Mouse (Mus musculus) neural tube, embryonic 12.5 days (tissue): ENCODE data around the gene Wwp2. TPM values are rescaled to one million over a fixed set of nuclear protein-coding genes. Genes with fewer than 3 reads are reported as not detected.
"Not testable (repeated sequence)": the region's sequence is repeated elsewhere in the genome, so short reads cannot be mapped to it uniquely, and the experiment has no call there.

ENCODE experiments used
- ATAC-seq: fragments of 200-750 bp; cut with Nextera tagmentation; 2 replicates; pipeline ENCODE4 v1.8.0; 2017; ENCODE audit warnings: low read depth, mild to moderate bottlenecking, moderate TSS enrichment, moderate library complexity; ENCODE audit not compliant: low FRiP score
- H3K27ac ChIP-seq: fragments of 300-500 bp; sonication (generic); 2 replicates; pipeline ENCODE4 v1.5.1; 2016
- H3K27me3 ChIP-seq: fragments of 300-500 bp; sonication (generic); replicated peaks from 2 replicates; pipeline ENCODE4 v1.6.1; 2016; ENCODE audit warnings: mild to moderate bottlenecking
- H3K36me3 ChIP-seq: fragments of 300-500 bp; sonication (generic); 2 replicates; pipeline ENCODE4 v1.6.1; 2016; ENCODE audit warnings: mild to moderate bottlenecking
- H3K4me1 ChIP-seq: fragments of 300-500 bp; sonication (generic); 2 replicates; pipeline ENCODE4 v1.6.1; 2016
- H3K4me2 ChIP-seq: fragments of 300-500 bp; sonication (generic); replicated peaks from 2 replicates; pipeline ENCODE4 v1.6.1; 2016; ENCODE audit warnings: mild to moderate bottlenecking
- H3K4me3 ChIP-seq: fragments of 300-500 bp; sonication (generic); 2 replicates; pipeline ENCODE4 v1.5.1; 2016
- H3K9ac ChIP-seq: fragments of 300-500 bp; sonication (generic); 2 replicates; pipeline ENCODE4 v1.6.1; 2016; ENCODE audit warnings: mild to moderate bottlenecking
- H3K9me3 ChIP-seq: fragments of 300-500 bp; sonication (generic); 2 replicates; pipeline ENCODE4 v1.6.1; 2016; ENCODE audit warnings: mild to moderate bottlenecking
- WGBS: fragments of 180-500 bp; shearing (Covaris S2); methylation state at CpG from one replicate; pipeline ENCODE4 v1.1.7; 2016; 5-methylcytosine and 5-hydroxymethylcytosine counted together
- polyA plus RNA-seq: library from polyadenylated mRNA; unstranded; fragments of >200 nt; fragmentation: Nextera tagmentation; extraction: Ambion mirVana; gene quantifications from 2 replicates; pipeline ENCODE4 v1.2.1, GENCODE M21; 2016

The Wwp2 gene
- polyA plus RNA-seq, 1 experiment from 2014 or later, result 74.2 TPM

DNA sequence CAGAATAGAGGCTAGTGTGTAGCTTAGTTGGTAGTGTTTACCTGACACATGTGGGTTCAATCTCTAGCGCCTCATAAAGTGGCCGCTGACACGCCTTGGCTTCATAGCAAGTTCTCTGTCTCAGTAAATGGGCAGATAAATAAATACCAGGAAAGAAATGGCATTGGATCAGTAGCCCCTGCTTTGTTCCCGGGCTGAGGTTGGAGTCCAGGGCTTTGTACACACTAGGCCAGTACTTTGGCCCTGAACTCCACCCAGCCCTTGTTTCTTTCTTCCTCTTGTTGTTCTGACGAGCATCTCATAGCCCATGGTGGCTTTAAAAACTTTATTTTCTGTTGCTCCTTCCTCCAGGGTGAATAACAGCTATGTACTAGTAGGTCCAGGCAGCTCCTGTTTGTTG, 26.3 kb downstream of the Wwp2 start:
- Histone ChIP-seq H3K4me2 (no peak overlapping the region), H3K9me3 (no peaks in the 10 kb centered on the region), H3K9ac (no peak overlapping the region), H3K4me1 (no peaks in the 10 kb centered on the region), H3K27ac (no peak overlapping the region), H3K36me3 (peaks cover 66% of the 10 kb centered on the region), H3K4me3 (no peak overlapping the region), H3K27me3 (no peaks in the 10 kb centered on the region)
- WGBS, result 92% methylated on average over 5 of the region's 5 CpGs
- no peak for ATAC-seq

DNA sequence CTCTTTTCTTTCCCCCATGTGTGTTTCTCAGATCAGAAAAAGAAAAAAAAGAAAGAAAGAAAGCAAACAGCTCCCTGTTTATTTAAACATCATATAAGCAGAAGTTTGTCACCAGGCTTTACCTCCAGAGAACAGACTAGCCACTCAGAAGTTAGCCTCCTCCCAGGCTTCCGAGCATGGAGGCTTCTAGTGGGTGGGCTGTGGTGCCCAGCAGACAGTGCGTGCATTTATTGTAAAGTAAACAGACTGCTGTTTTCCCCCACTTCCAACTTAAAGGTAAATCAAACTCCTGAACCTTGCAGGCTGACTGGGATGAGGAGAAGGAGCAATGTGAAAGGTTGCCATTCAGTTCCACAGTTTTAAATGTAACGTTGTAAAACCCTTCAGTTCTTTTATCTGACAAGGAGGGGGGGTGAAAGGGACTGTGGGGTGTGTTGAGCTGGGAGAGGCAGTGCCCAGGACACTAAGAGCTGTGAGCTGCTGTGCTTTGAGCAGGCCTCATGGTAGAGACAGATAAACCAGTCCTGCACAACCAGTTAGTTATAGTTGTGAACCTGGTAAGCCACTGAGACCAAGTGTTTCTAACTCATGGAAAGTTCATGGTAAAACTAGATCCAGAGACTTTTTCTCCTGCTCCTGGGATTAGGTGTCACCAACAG, 29.3 kb downstream of the Wwp2 start:
- no peak for ATAC-seq
- no peak overlapping the region for H3K4me3 ChIP-seq
- H3K27ac ChIP-seq, result no peak overlapping the region
- peaks cover 55% of the 10 kb centered on the region for H3K36me3 ChIP-seq
- H3K9me3 ChIP-seq, result no peaks in the 10 kb centered on the region
- H3K4me2 ChIP-seq, result no peak overlapping the region
- WGBS, result 54% methylated on average over 3 of the region's 3 CpGs
- no peaks in the 10 kb centered on the region for H3K27me3 ChIP-seq
- peaks cover 7% of the 10 kb centered on the region; the same call in 1 of the 2 replicates for H3K4me1 ChIP-seq
- no peak overlapping the region for H3K9ac ChIP-seq

DNA sequence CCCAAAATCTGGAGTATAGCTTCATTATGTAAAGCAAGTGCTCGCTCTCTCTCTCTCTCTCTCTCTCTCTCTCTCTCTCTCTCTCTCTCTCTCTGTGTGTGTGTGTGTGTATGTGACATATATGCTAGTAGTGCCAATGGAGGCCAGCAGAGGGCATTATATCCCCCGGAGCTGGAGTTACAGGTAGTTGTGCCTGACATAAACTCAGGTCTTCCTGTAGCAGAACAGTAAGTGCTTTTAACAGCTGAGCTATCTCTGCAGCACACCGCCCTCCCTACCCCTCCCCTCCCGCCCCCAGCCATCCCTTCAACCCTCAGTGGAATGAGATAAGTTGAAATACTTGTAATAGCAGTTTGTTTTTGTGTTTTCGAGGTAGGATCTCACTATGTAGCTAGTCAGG, 30.5 kb downstream of the Wwp2 start:
- H3K9me3 ChIP-seq, result no peaks in the 10 kb centered on the region
- no peak overlapping the region for H3K9ac ChIP-seq
- ATAC-seq, result no peak
- H3K27me3 ChIP-seq, result no peaks in the 10 kb centered on the region
- H3K4me1 ChIP-seq, result peaks cover 9% of the 10 kb centered on the region; the same call in 1 of the 2 replicates
- peaks cover 44% of the 10 kb centered on the region for H3K36me3 ChIP-seq
- WGBS, result 97% methylated on average over 5 of the region's 5 CpGs
- no peak overlapping the region for H3K27ac ChIP-seq
- no peak overlapping the region for H3K4me2 ChIP-seq
- no peak overlapping the region for H3K4me3 ChIP-seq

DNA sequence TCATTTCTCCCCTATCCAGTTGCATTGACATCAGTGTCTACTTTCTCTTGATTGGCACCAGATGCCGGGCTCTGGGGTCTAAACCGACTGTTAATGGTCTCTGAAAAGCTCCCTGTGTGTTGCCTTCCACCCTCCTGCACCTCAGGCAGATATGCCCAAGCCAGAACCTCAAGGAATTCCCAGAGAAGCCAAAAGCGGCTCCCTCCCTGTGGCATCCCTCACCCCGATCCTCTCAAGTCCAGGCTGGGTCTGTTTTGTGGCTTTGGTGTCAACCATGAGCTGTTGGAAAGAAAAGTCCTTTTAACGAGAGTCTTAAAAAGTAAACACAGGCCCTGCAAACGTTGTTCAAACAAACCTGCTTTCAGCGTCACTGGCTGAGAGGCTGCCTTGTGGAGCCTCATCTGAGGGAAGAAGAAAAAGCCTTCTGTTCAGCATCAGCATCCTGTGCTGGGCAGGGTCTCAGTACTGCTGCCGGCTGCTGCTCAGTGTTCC, 32.7 kb downstream of the Wwp2 start:
- Histone ChIP-seq H3K9me3 (no peaks in the 10 kb centered on the region), H3K9ac (no peak overlapping the region), H3K4me1 (peaks cover 16% of the 10 kb centered on the region; the same call in 1 of the 2 replicates), H3K4me3 (no peak overlapping the region), H3K27ac (no peak overlapping the region), H3K36me3 (peaks cover 31% of the 10 kb centered on the region), H3K27me3 (no peaks in the 10 kb centered on the region), H3K4me2 (no peak overlapping the region)
- 58% methylated on average over 8 of the region's 8 CpGs for WGBS
- no peak for ATAC-seq

DNA sequence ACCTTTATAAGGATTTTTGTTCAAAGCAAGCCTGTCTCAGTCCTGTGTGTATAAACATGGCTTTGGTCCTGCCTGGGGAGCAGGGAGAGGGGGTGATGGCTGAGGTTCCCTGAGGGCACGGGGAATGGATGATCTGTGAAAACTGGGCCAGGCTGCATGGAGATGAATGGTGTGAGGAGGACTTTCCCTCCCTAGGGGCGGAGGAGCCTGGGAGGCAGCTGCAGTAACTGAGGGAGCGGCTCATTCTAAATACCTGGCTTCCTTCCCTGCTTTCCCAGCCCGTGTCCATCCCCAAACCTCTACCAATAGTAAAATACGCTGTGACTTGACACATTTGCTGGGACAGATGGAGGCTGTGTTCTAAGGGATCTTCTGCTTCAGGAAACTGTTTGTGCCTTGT, 34.1 kb downstream of the Wwp2 start:
- H3K27me3 ChIP-seq, result no peaks in the 10 kb centered on the region
- 73% methylated on average over 5 of the region's 5 CpGs for WGBS
- no peak overlapping the region for H3K4me2 ChIP-seq
- H3K9me3 ChIP-seq, result no peaks in the 10 kb centered on the region
- no peak overlapping the region for H3K9ac ChIP-seq
- H3K4me1 ChIP-seq, result peaks cover 16% of the 10 kb centered on the region; the same call in 1 of the 2 replicates
- H3K27ac ChIP-seq, result no peak overlapping the region
- no peak for ATAC-seq
- H3K36me3 ChIP-seq, result peaks cover 32% of the 10 kb centered on the region
- H3K4me3 ChIP-seq, result no peak overlapping the region

DNA sequence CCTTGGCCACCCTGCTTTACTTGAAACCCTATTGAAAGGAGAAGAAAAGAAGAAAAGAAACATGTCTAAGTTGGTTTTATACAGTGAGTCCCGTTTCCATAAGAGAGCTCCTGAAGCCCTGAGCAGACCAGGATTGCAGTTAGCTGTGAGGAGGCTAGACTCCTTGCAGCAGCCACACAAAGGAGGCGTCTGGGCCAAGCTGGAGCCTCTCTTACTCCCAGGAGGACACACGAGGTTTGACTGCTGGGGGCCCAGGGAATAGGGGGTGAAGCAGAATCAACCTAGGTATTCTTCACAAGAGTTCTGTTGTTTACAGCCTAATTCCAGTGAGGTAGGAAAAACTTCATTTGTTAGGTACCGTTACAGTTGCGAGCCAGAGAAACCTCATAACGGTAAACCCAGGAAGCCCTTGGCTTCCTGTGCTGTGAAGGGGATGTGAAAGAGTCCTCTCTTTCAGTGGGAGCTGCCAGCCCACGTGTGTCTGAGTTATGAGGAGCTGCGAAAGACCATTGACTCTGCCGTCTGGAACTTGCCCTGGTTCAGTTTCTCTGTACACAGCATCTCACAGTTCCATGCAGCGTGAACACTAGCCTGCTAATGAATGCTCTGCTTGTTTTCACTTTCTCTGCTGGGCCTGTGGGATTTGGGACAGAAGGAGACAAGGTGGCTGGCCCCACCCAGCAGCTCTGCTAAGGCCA, 36.4 kb downstream of the Wwp2 start:
- H3K4me1 ChIP-seq, result peaks cover 16% of the 10 kb centered on the region; the same call in 1 of the 2 replicates
- H3K9ac ChIP-seq, result no peak overlapping the region
- ATAC-seq, result no peak
- H3K36me3 ChIP-seq, result peaks cover 18% of the 10 kb centered on the region; the same call in 1 of the 2 replicates
- no peaks in the 10 kb centered on the region for H3K27me3 ChIP-seq
- WGBS, result 66% methylated on average over 10 of the region's 10 CpGs
- H3K4me3 ChIP-seq, result no peak overlapping the region
- no peak overlapping the region for H3K4me2 ChIP-seq
- no peaks in the 10 kb centered on the region for H3K9me3 ChIP-seq
- H3K27ac ChIP-seq, result no peak overlapping the region

DNA sequence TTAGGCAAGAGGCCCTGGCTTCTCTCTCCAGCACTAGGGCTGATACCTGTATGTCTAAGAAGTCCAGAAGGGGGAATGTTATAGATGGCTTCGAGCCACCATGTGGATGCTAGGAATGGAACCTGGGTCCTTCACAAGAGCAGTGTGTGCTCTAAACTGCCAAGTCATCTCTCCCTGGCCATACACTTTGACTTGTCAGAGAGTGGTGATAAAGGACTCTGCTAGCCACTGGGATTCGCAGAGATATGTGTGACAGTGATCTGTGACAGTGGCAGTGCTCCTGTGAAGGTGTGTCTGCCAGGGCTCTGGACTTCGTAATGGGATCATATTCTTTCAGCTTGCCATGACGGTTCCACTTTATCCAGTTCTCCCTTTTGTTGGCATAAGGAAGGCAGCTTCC, 37.2 kb downstream of the Wwp2 start:
- Histone ChIP-seq H3K27ac (no peak overlapping the region), H3K9ac (no peak overlapping the region), H3K27me3 (no peaks in the 10 kb centered on the region), H3K4me2 (no peak overlapping the region), H3K9me3 (no peaks in the 10 kb centered on the region), H3K4me1 (peaks cover 16% of the 10 kb centered on the region; the same call in 1 of the 2 replicates), H3K36me3 (peaks cover 17% of the 10 kb centered on the region; the same call in 1 of the 2 replicates), H3K4me3 (no peak overlapping the region)
- 93% methylated on average over 4 of the region's 4 CpGs for WGBS
- no peak for ATAC-seq

DNA sequence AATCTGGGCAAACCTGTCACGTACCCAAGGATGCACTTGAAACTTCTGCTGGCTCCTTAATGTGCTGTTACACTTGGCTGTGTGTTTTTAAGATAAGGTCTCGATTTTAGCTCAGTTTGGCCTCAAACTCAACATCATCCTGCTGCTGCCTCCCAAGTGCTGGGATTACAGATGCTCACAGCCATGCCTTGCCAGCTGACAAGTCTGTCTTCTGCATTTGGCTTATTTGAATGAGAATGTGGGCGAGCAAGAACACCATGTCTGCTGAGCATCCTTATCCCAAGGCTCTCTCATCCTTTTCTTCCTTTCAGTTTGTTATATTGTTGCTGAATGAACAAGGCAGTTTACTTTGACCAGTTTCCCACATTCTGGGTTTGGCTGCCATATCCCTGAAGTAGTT, 39.4 kb downstream of the Wwp2 start:
- Histone ChIP-seq H3K4me1 (peaks cover 7% of the 10 kb centered on the region; the same call in 1 of the 2 replicates), H3K36me3 (peaks cover 10% of the 10 kb centered on the region; the same call in 1 of the 2 replicates), H3K27me3 (no peaks in the 10 kb centered on the region), H3K4me2 (no peak overlapping the region), H3K9me3 (no peaks in the 10 kb centered on the region), H3K27ac (no peak overlapping the region), H3K9ac (no peak overlapping the region), H3K4me3 (no peak overlapping the region)
- ATAC-seq, result no peak
- 83% methylated on average over 3 of the region's 3 CpGs for WGBS

DNA sequence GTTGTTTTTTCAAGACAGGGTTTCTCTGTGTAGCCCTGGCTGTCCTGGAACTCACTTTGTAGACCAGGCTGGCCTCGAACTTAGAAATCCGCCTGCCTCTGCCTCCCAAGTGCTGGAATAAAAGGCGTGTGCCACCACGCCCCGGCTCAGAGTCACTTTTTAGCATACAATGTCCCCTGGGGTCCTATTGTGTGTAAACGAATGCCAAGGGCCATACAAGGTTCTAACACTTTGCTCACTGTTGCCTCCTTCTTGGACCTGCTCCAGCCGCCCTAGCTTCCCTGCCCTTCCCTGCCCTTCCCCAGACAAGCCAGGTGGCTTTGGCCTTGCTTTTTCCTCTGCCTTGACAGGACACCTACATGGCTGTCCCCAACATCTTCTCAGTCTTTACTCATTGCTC, 40.6 kb downstream of the Wwp2 start:
- H3K27ac ChIP-seq, H3K27me3 ChIP-seq, H3K9ac ChIP-seq, H3K9me3 ChIP-seq, H3K36me3 ChIP-seq, H3K4me2 ChIP-seq, H3K4me1 ChIP-seq, ATAC-seq, H3K4me3 ChIP-seq: not testable (repeated sequence)
- WGBS, result 89% methylated on average over 7 of the region's 7 CpGs

DNA sequence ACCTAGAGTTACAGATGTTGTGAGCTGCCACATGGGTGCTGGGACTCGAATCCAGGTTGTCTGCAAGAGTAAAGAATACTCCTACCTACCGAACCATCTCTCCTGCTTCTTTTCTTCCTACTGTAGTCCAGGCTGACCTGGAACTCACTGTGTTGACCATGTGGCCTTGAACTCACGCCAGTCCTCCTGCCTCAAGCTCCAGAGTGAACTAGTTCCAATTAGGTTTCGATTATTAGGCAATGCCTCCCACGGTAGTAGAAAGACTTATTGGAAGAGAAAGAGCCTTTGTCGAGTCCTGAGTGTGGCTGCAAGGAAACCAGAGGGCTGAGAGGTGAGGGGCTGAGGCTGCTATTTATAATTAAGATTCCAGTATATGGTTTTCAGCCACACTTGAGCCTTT, 42.6 kb downstream of the Wwp2 start:
- H3K27me3 ChIP-seq, result no peaks in the 10 kb centered on the region
- no peak overlapping the region for H3K4me2 ChIP-seq
- no peak for ATAC-seq
- H3K36me3 ChIP-seq, result peaks cover 9% of the 10 kb centered on the region; the same call in 1 of the 2 replicates
- H3K4me1 ChIP-seq, result no peaks in the 10 kb centered on the region
- H3K4me3 ChIP-seq, result no peak overlapping the region
- H3K9ac ChIP-seq, result no peak overlapping the region
- no peak overlapping the region for H3K27ac ChIP-seq
- no peaks in the 10 kb centered on the region for H3K9me3 ChIP-seq
- WGBS, result 84% methylated on average over 6 of the region's 6 CpGs

DNA sequence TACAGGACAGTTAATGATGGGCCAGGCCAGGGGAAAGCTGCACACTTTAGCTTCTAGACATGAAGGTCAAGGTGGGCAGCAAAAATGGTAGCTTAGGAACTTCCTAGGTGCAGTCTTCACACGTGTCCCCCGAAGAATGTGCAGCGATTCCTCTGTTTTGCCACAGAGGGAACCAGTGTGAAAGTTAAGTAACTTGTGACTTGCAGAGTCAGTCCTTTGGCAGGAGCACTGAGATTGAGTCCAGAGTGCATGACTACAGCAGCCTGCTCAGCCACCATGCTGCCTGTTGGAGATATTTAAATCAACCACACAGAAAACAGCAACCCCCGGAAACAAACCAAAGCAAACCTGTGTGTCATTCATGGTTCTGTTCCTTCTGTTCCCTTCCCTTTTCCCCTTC, 44.3 kb downstream of the Wwp2 start:
- Histone ChIP-seq H3K27ac (no peak overlapping the region), H3K4me2 (no peak overlapping the region), H3K9me3 (no peaks in the 10 kb centered on the region), H3K9ac (no peak overlapping the region), H3K4me1 (no peaks in the 10 kb centered on the region), H3K4me3 (no peak overlapping the region), H3K27me3 (no peaks in the 10 kb centered on the region), H3K36me3 (peaks cover 10% of the 10 kb centered on the region)
- no peak for ATAC-seq
- 93% methylated on average over 4 of the region's 4 CpGs for WGBS

DNA sequence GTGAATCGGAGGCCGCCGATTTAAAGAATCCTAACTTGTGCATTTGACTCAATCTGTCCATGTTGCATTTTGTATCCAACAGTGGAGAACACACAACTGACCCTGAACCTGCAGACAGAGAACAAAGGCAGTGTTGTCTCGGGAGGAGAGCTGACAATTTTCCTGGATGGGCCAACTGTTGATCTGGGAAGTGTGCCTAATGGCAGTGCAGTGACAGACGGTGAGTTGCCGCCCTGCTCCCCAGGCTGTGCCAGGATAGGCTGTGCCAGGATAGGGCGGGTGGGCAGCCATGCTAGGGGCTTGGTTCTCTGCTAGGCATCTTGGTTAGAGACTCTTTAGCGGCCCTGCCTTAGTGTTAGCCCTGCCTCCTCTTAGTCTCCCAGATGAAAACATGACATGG, 47.1 kb downstream of the Wwp2 start:
- WGBS, result 77% methylated on average over 8 of the region's 8 CpGs
- peaks cover 17% of the 10 kb centered on the region for H3K36me3 ChIP-seq
- H3K4me1 ChIP-seq, result no peaks in the 10 kb centered on the region
- H3K27me3 ChIP-seq, result no peaks in the 10 kb centered on the region
- H3K9ac ChIP-seq, result no peak overlapping the region
- H3K4me2 ChIP-seq, result no peak overlapping the region
- 0 out of 2 replicates have a peak, but pooled peaks have one; percentile 48 for ATAC-seq
- no peak overlapping the region for H3K27ac ChIP-seq
- H3K4me3 ChIP-seq, result no peak overlapping the region
- H3K9me3 ChIP-seq, result no peaks in the 10 kb centered on the region
